Mouse (Mus musculus): ENCODE data around the gene Ppp2r5c. TPM values are rescaled to one million over a fixed set of nuclear protein-coding genes. Genes with fewer than 3 reads are reported as not detected.

Ppp2r5c gene
- polyA plus RNA-seq, 1 experiment from 2014 or later, result 319 TPM

- no peak for DNase-seq (ENCODE audit: low spot score)
These were observed 103.4 kb downstream of the Ppp2r5c start for GRCm38 (mm10) chr12:110550364-110550763.

- DNase-seq (ENCODE audit: low spot score), result no peak
These were observed 105.2 kb downstream of the Ppp2r5c start for GRCm38 (mm10) chr12:110552113-110552512.

GRCm38 (mm10) chr12:110553362-110553761, 106.4 kb downstream of the Ppp2r5c start:
- DNase-seq (ENCODE audit: low spot score), result no peak

- no peak for DNase-seq (ENCODE audit: low spot score)
These were observed 108.8 kb downstream of the Ppp2r5c start for GRCm38 (mm10) chr12:110555536-110556240.

- DNase-seq (ENCODE audit: low spot score), result no peak
These were observed 110.1 kb downstream of the Ppp2r5c start for GRCm38 (mm10) chr12:110556861-110557628.

GRCm38 (mm10) chr12:110558175-110558574, 111.3 kb downstream of the Ppp2r5c start:
- DNase-seq (ENCODE audit: low spot score), result no peak

- DNase-seq (ENCODE audit: low spot score), result no peak
These were observed 116.5 kb downstream of the Ppp2r5c start for GRCm38 (mm10) chr12:110563383-110563782.

- DNase-seq (ENCODE audit: low spot score), result no peak
These were observed 117.9 kb downstream of the Ppp2r5c start for GRCm38 (mm10) chr12:110564848-110565247.

- DNase-seq (ENCODE audit: low spot score), result no peak
These were observed 119.4 kb downstream of the Ppp2r5c start for GRCm38 (mm10) chr12:110566366-110566765.

- DNase-seq (ENCODE audit: low spot score), result no peak
These were observed 124.1 kb downstream of the Ppp2r5c start for GRCm38 (mm10) chr12:110571050-110571449.

GRCm38 (mm10) chr12:110572351-110572750, 125.4 kb downstream of the Ppp2r5c start:
- DNase-seq (ENCODE audit: low spot score), result no peak

- DNase-seq (ENCODE audit: low spot score), result no peak
These were observed 126.7 kb downstream of the Ppp2r5c start for GRCm38 (mm10) chr12:110573635-110574034.

GRCm38 (mm10) chr12:110575926-110576325, 129.0 kb downstream of the Ppp2r5c start:
- no peak for DNase-seq (ENCODE audit: low spot score)

- DNase-seq (ENCODE audit: low spot score), result no peak
These were observed 131.4 kb downstream of the Ppp2r5c start for GRCm38 (mm10) chr12:110578333-110578732.

- no peak for DNase-seq (ENCODE audit: low spot score)
These were observed 141.7 kb downstream of the Ppp2r5c start for GRCm38 (mm10) chr12:110588622-110589021.

GRCm38 (mm10) chr12:110590804-110591259, 143.9 kb downstream of the Ppp2r5c start:
- no peak for DNase-seq (ENCODE audit: low spot score)

GRCm38 (mm10) chr12:110591260-110591883, 144.5 kb downstream of the Ppp2r5c start:
- peak; percentile 100 for DNase-seq (ENCODE audit: low spot score)

GRCm38 (mm10) chr12:110598527-110598926, 151.6 kb downstream of the Ppp2r5c start:
- peak; percentile 72 for DNase-seq (ENCODE audit: low spot score)

GRCm38 (mm10) chr12:110599791-110600190, 152.9 kb downstream of the Ppp2r5c start:
- no peak for DNase-seq (ENCODE audit: low spot score)

GRCm38 (mm10) chr12:110600225-110600991, 153.5 kb downstream of the Ppp2r5c start:
- DNase-seq (ENCODE audit: low spot score), result no peak
